Mouse (Mus musculus) stomach, postnatal 0 days (tissue): ENCODE data around the gene Foxn3.

Source experiments
- CTCF ChIP-seq: IDR thresholded peaks from 2 replicates; pipeline ENCODE4 v1.5.1; 2016; ENCODE audit warnings: antibody characterized with exemption, low read depth, mild to moderate bottlenecking, moderate library complexity
- EP300 ChIP-seq: optimal IDR thresholded peaks from 2 replicates; pipeline ENCODE3; 2016; ENCODE audit warnings: antibody characterized with exemption

- TF ChIP-seq CTCF, result no peak
- TF ChIP-seq EP300, result no peak
Observed at GRCm38 (mm10) chr12:99351731-99352130, 211.7 kb downstream of the Foxn3 start.
